Mouse (Mus musculus) adrenal gland, postnatal 4 days (tissue): ENCODE results near the gene Abcg2. TPM values are rescaled to one million over a fixed set of nuclear protein-coding genes. Genes with fewer than 3 reads are reported as not detected.

ENCODE experiments used
- total RNA-seq, 2 experiments: library from RNA; stranded (reverse); gene quantifications; 2 replicates each; pipeline ENCODE4 v1.2.3; 2021

Abcg2 gene
- total RNA-seq, 2 experiments from 2014 or later: 60.4 to 66.8 TPM

Other genes starting within 250 kb of the Abcg2 start
- gene Vmn1r30, start 141.1 kb upstream of the Abcg2 start, total RNA-seq: not detected
- not detected for gene Vmn1r31, start 109.2 kb upstream of the Abcg2 start, total RNA-seq
- 10 to 100 TPM; 40.3 to 47.4 TPM for gene Herc3, start 246.9 kb downstream of the Abcg2 start, total RNA-seq